Mouse (Mus musculus): ENCODE results near the gene Necap2. TPM values are rescaled to one million over a fixed set of nuclear protein-coding genes. Genes with fewer than 3 reads are reported as not detected.

Necap2 gene
- polyA plus RNA-seq, 1 experiment: 58.5 TPM

DNA sequence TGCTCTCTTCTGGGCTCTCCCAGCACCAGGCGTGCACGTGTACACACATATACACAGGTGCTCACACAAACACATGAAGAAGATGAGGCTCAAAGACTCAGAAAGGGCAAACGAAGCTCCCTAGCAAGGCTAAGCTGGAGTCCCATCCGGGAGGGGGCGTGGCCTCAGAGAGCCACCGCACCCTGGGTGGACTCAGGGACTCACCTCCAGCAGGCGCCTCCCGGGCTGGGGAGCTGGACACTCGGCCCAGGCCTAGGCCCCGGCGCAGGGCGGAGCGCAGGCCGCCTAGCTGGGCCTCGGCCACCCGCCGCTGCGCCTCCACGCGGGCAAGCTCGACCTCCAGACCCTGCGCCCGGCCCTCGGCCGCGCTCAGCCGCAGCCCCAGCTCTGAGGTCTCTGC, 53.2 kb downstream of the Necap2 start:
- DNase-seq (ENCODE audit: low read depth): no peak
- TF ChIP-seq POLR2A (IDR thresholded peaks at IDR 0.05; ENCODE audit: borderline replicate concordance, extremely low read depth, insufficient read depth, insufficient read length, poor library complexity, severe bottlenecking) (no peak), CTCF (IDR thresholded peaks at IDR 0.05; ENCODE audit: borderline replicate concordance, extremely low read depth, insufficient read depth, insufficient read length) (no peak)

DNA sequence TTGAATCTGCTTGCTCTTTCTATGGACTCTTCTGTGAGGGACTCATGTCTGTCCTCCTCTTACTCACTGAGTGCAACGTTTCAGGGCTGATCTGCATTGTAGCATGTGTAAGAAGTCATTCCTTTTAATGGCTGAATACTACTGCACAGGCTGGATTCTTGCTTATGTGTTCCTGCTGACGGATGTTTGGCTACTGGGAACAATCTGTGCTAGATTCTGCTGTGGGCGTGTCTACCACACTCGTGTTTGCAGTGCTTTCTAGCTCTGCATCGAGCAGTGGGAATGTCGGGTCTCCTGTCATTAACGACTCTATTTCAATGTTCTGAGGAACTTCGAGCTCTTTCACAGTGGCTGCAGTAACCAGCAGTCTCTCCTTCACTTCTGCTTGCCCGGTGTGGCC, 54.1 kb downstream of the Necap2 start:
- TF ChIP-seq POLR2A (IDR thresholded peaks at IDR 0.05; ENCODE audit: borderline replicate concordance, extremely low read depth, insufficient read depth, insufficient read length, poor library complexity, severe bottlenecking) (no peak), CTCF (IDR thresholded peaks at IDR 0.05; ENCODE audit: borderline replicate concordance, extremely low read depth, insufficient read depth, insufficient read length) (no peak)

DNA sequence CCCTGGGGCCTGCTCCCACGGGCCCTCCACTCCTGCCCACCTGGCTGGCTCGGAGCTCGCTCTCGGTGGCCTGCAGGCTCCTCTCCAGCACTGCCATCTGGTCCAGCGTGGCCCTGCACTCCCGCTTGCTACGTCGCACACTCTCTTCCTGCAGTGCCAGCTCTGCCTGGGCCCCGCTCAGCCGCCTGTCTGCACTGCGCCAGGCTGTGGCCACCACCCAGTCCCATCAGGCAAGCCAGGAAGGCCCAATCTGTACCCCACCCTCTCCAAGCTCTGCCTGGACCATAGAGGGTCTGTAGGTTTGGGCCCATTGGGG, 56.6 kb downstream of the Necap2 start:
- DNase-seq (ENCODE audit: low read depth): peak; percentile 80
- TF ChIP-seq POLR2A (IDR thresholded peaks at IDR 0.05; ENCODE audit: borderline replicate concordance, extremely low read depth, insufficient read depth, insufficient read length, poor library complexity, severe bottlenecking) (no peak), CTCF (IDR thresholded peaks at IDR 0.05; ENCODE audit: borderline replicate concordance, extremely low read depth, insufficient read depth, insufficient read length) (no peak)

More for the DNA sequence above, 54.1 kb downstream of the Necap2 start:
- DNase-seq (ENCODE audit: low read depth): no peak

DNA sequence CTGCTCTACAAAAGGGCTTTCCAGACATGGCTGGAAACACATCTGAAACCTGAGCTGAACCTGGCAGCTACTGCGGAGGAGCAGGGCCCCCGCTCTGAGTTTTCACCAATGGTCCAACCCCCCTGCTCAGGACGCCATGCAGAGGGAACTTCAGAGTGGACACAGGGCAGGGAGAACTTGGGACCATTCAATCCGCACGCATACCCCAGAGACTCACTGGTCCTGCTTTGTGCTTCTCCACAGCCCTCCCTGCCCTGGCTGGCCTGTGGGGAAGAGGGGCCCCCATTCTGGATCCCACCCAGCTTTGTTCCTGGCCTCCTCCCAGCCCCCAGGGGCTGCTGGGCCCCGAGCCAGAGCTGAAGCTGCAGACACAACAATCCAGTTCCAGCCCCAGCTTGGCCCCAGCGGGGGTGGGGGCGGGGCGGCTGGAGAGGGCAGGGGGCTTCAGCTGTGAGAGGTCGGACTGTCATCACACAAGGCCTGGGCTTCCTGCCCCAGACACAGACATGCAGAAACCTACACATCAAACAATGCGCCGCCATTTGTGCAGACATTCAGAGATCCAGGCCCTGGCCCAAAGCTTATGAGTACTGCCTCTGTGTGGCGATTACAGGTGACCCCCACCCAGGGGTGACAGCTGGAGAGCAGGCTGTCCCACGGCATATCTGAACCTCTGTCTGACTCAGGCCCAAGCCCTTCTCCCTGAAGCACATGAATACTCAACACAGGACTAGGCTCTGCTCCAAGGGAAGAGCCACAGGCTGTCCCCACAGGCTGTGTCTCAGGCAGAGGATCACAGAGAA, 57.1 kb downstream of the Necap2 start:
- no peak for TF ChIP-seq POLR2A (IDR thresholded peaks at IDR 0.05; ENCODE audit: borderline replicate concordance, extremely low read depth, insufficient read depth, insufficient read length, poor library complexity, severe bottlenecking)
- no peak for TF ChIP-seq CTCF (IDR thresholded peaks at IDR 0.05; ENCODE audit: borderline replicate concordance, extremely low read depth, insufficient read depth, insufficient read length)

DNA sequence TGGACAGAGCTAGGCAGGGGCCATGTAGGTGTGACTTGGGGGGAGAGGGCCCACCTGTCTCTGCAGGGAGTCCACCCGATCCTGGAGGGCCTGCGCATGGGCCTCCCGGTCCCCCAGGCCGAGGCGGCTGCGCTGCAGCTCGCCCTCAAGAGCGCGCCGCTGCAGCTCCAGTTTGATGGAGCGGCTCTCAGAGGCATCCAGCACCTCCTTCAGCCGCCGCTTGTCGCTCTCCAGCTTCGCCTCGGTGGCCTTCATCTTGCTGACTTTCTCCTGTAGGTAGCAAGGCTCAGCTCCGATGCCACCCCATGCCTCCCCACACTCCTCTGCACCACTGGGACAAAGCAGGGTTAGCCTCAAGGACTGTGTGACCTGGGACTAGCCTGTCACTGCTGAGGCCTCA, 57.9 kb downstream of the Necap2 start:
- TF ChIP-seq CTCF (IDR thresholded peaks at IDR 0.05; ENCODE audit: borderline replicate concordance, extremely low read depth, insufficient read depth, insufficient read length): no peak
- TF ChIP-seq POLR2A (IDR thresholded peaks at IDR 0.05; ENCODE audit: borderline replicate concordance, extremely low read depth, insufficient read depth, insufficient read length, poor library complexity, severe bottlenecking): no peak
- peak; percentile 44 for DNase-seq (ENCODE audit: low read depth)

More for the DNA sequence above, 57.1 kb downstream of the Necap2 start:
- DNase-seq (ENCODE audit: low read depth): peak; percentile 95

DNA sequence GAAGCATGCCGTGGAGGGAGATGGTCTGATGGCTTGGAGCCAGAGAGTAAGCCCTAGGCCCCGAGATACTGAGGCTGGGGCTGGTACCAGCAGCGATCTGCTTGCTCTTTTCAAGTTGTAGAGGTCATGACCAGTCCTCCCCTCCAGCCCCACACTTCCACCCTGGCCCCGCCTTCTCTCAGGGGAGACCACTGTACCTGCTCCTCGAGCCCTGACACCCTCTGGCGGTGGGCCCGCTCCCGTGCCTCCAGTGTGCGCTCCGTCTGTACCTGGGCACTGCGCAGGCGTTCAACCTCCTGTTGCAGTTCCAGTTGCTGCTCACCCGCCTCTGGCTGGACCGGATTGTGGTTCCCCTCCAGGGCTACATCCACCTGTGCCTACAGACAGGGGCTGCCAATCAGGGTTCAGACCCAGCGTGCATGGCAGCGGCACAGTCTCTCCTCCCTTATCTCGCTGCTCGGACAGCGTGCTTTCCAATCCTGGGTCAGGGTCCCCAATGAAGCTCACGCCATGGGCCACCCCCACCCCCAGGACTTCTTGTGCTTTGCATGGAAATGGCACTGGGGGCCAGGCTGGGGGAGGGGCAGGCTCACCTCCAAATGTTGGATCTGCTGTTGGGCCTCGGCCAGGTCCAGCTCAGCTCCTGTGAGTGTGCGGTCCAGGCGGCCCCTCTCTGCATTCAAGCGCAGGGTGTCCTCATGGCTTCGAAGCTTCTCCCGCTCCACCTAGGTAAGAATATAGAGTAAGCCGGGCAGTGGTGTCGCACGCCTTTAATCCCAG, 60.3 kb downstream of the Necap2 start:
- no peak for TF ChIP-seq CTCF (IDR thresholded peaks at IDR 0.05; ENCODE audit: borderline replicate concordance, extremely low read depth, insufficient read depth, insufficient read length)
- no peak for TF ChIP-seq POLR2A (IDR thresholded peaks at IDR 0.05; ENCODE audit: borderline replicate concordance, extremely low read depth, insufficient read depth, insufficient read length, poor library complexity, severe bottlenecking)
- DNase-seq (ENCODE audit: low read depth): no peak

Other genes with a start within 250 kb of the Necap2 start
- 0.03 TPM in 2 replicates for gene Padi1, start 232.6 kb downstream of the Necap2 start, polyA plus RNA-seq (2012; rRNA removed)
- gene Padi2, start 172.0 kb downstream of the Necap2 start, polyA plus RNA-seq (2012; rRNA removed): 0.43 and 0.67 TPM in 2 replicates
- gene Sdhb, start 117.2 kb downstream of the Necap2 start, polyA plus RNA-seq (2012; rRNA removed): 213 and 233 TPM in 2 replicates
- 260 and 278 TPM in 2 replicates for gene Atp13a2, start 91.5 kb downstream of the Necap2 start, polyA plus RNA-seq (2012; rRNA removed)
- gene Mfap2, start 67.9 kb downstream of the Necap2 start, polyA plus RNA-seq (2012; rRNA removed): 186 and 220 TPM in 2 replicates
- gene Crocc, start 17.8 kb downstream of the Necap2 start, polyA plus RNA-seq (2012; rRNA removed): 40.4 and 42.5 TPM in 2 replicates
- gene Spata21, start 10.0 kb upstream of the Necap2 start, polyA plus RNA-seq (2012; rRNA removed): 0.05 TPM in 1 of 2 replicates, not detected in the other
- 34.1 and 46.0 TPM in 2 replicates for gene Szrd1, start 61.4 kb upstream of the Necap2 start, polyA plus RNA-seq (2012; rRNA removed)
- 26.0 and 32.0 TPM in 2 replicates for gene Fbxo42, start 69.6 kb upstream of the Necap2 start, polyA plus RNA-seq (2012; rRNA removed)
- 5.2 and 5.5 TPM in 2 replicates for gene Rsg1, start 135.6 kb upstream of the Necap2 start, polyA plus RNA-seq (2012; rRNA removed)
- 1.5 and 2.6 TPM in 2 replicates for gene Arhgef19, start 161.1 kb upstream of the Necap2 start, polyA plus RNA-seq (2012; rRNA removed)
- gene Epha2, start 222.9 kb upstream of the Necap2 start, polyA plus RNA-seq (2012; rRNA removed): 4.1 and 6.4 TPM in 2 replicates